Mouse (Mus musculus) cerebellum, adult 2 months (tissue): ENCODE data around the gene Gsc2.

Source experiments
- CTCF ChIP-seq: fragments of 200-500 bp; IDR thresholded peaks from 2 replicates; pipeline ENCODE4 v1.5.1; 2011; ENCODE audit warnings: low read depth, mild to moderate bottlenecking, control low read depth, low read length, moderate library complexity, borderline replicate concordance; ENCODE audit not compliant: insufficient read depth
- POLR2A ChIP-seq: fragments of 200-500 bp; IDR thresholded peaks from 2 replicates; pipeline ENCODE4 v1.6.1; 2011; ENCODE audit warnings: low read length, control low read depth, borderline replicate concordance; ENCODE audit not compliant: insufficient read depth

DNA sequence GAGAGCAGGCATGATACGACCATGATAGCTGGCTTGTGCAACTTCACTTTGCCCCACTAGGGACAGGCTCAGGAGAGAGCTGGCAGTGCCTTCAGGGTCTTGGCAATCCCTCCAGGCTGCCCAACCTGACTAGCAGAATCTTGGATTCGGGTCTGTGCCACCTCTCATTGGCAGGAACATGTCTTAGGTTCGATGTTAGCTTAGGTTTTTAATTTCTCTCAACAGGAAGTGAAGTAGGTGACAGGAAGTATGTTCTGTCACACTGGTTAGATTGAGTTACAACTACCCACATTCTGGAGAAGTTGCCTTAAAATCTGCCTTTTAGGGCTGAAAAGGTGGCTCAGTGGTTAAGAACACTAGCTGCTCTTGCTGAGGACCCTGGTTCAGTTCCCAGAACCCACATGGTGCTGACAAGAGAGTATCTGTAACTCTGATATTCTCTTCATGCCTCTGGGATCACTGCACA, 19.6 kb upstream of the Gsc2 start:
- TF ChIP-seq CTCF = no peak
- no peak for TF ChIP-seq POLR2A
